Mouse (Mus musculus): ENCODE data around the gene Rgma.

Gene Rgma

DNA sequence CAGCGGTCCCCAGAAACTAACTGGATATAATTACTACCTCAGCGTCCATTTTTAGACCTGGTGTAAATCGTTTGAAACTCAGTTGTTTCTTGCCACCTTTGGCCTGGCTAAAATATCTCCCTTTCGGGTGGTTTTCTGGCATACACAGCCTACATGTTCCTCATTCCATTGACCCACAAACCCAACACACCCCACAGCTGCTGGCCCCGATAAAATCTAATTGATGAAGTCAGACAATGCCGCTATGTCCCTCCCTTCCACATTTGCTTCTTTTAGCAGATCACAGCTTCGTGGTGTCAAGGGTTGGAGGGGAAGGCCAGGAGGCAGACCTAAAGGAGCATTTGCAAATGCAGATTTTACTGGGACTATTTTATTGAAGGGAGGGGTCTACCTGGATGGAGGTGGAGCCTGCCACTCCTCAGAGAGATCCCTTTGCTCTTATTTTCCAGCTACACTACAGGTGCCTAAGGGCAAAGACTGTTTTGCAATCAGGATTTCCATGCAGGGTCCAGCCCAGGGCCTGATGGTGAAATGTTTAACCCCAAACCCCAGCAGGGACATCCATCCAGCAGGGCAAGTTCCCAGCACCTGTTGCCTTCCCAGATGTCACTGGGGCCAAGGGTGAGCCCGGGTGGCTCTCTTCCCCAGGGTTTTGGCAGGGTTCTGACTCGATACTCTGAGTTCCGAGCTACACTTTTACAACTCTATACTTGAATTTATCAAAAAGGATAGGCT is 3.6 kb upstream of the Rgma start:
- DNase-seq (ENCODE audit: low read depth, low spot score) = no peak

DNA sequence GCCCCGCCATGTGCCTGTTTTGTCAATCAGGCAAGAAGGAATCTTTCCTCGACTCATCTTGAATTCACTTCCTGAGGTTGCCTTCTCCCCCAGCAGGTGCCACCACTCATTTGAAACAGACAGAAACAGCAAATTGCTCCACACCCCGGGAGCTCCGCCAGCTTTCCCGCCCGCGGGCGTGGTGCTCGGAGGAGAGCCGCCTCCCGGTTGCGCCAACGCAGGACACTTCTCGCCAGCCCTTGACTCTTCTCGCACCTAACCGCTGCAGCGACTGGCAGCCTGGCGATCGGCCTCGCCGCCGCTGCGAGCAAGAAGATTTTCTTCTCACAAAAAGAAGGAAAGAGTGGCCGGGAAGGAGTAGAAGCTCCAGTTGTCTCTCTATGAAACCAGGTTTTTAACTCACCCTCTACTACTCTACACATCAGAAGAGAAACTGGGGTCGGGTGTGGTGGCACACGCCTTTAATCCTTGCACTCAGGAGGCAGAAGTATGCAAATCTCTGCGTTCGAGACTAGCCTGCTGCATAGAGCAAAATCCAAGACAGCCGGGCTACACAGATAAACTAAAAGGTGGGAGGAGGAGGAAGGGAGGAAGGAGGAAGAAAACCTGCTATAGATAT is 2.8 kb upstream of the Rgma start:
- DNase-seq (ENCODE audit: low read depth, low spot score) = peak; percentile 11

- no peak for DNase-seq (ENCODE audit: low read depth, low spot score)
Measured at GRCm38 (mm10) chr7:73374727-73375126, 582 bp upstream of the Rgma start.

GRCm38 (mm10) chr7:73376101-73377001 is 1.0 kb downstream of the Rgma start:
- peak; percentile 91 for DNase-seq (ENCODE audit: low read depth, low spot score)

GRCm38 (mm10) chr7:73377307-73377706 is 2.0 kb downstream of the Rgma start:
- no peak for DNase-seq (ENCODE audit: low read depth, low spot score)

DNA sequence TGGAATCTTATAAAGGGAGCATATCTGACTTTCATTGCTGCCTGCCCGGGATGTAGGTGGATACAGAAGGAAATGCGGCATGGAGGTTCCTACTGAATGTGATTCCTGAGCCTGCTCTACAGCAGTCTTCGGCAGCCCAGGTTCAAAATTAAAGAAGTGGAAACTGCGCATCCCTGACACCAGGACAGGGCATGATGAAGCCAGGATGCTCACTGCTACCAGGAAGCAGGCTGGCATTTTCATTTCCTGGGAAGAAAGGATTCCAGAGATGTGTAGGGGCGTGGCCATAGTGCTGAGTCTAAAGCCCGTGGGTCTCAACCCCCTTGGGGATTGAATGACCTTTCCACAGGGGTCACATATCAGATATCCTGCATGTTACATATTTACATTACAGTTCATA is 2.7 kb downstream of the Rgma start:
- DNase-seq (ENCODE audit: low read depth, low spot score) = no peak

DNA sequence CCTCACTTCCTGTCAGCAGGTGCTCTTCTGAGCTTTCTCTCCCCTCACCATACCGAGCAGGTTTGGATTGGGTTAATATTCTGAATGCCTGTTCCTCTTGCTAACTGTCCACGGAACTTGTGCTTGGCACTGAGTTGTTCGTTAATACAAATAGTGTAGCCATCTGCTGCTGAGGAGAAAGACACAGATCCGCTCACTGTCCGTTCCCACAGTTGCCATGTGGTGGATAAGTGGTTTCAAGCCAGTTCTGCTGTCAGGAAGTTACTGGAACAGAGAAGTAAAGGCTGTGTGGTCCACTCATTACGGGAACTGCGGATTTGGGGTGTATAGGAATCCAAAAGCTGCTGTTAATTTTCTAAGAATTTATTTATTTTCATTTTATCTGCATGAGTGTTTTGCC is 7.5 kb downstream of the Rgma start:
- no peak for DNase-seq (ENCODE audit: low read depth, low spot score)

DNA sequence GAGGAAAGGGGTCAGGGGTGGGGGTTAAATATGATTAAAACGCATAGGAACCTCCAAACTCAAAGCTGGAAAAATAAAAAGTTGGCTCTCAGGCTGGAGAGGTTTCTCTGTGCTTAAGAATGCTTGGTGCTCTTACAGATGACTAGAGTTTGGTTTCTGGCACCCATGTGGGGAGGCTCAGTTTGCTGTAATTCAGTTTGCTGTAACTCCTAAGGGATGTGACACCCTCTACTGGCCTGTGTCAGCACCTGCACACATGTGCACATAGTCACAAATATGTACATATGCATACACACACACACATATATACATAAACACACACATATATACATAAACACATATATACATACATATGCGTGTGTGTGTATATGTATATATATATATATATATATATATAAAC is 13.6 kb downstream of the Rgma start:
- no peak for DNase-seq (ENCODE audit: low read depth, low spot score)

DNA sequence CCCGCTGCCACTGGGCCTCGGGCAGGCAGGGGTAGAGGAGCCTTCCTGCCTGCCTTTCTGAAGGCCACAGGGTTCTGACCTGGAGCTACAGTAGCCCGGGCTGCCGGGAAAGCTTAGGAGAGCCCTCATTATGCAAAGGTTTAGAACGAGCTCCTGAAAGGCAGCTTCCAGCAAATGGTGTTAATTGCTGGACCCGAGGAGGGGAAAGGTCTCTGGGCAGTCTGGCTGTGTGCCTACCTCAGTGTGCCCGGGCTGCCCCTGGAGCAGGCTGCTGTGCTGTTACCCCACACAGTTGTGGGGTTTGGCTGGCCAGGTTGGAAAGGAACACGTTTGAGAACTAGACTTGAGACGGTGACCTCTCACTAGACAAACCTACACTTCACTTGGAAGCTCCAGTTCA is 14.1 kb downstream of the Rgma start:
- peak; percentile 24 for DNase-seq (ENCODE audit: low read depth, low spot score)

DNA sequence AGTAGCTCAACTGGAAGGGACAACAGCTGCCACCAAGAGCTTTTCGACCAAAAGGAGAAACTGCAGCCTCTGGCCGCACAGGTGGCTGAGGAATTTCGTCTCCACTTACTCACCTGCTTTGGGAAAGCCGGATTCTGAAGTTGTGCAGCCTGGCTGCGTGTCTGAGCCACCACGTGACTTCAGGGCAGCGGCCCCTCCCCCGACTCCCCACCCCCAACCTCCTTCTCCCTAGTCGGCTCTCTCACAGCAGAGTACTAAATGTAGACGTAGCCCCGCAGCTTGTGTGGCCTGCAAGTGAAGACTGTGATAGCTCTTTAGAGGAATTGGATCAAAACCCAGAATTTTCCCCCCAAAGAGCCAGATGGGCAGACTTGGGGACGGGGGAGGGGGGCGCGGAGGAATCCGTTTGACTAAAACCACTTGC is 14.6 kb downstream of the Rgma start:
- peak; percentile 64 for DNase-seq (ENCODE audit: low read depth, low spot score)

DNA sequence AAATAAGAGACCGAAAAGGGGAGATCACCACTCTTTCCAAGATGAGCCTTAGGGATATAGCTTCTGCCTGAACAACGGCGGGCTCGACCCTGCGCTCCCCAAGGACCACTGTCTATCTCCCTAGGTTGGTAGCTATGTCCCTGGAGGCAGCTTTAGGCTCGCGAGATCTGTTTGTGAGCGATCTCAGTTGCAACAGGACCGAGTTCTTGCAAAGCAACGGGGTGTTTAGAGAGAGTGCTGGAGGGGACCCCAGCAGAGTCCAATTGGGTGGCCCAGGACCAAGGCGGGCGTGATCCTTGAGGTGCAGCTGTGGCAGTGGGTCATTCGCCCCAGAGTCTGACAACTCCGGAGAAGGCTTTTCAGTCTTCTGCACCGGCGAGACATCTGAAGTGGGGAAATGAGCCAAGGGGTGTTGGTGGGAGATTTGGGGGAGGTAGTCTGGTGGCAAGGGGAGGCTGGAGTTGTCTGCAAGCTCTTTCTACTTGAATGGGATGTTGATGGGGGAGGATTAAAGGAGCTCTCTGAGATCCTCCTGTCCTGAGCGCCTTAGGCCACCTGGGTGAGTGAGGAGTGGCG is 15.2 kb downstream of the Rgma start:
- DNase-seq (ENCODE audit: low read depth, low spot score) = no peak

- peak; percentile 73 for DNase-seq (ENCODE audit: low read depth, low spot score)
Measured at GRCm38 (mm10) chr7:73391002-73391517, 15.8 kb downstream of the Rgma start.

- DNase-seq (ENCODE audit: low read depth, low spot score) = peak; percentile 83
Measured at GRCm38 (mm10) chr7:73391518-73392321, 16.4 kb downstream of the Rgma start.

- peak; percentile 51 for DNase-seq (ENCODE audit: low read depth, low spot score)
Measured at GRCm38 (mm10) chr7:73392359-73392758, 17.1 kb downstream of the Rgma start.

GRCm38 (mm10) chr7:73393307-73394012 is 18.2 kb downstream of the Rgma start:
- DNase-seq (ENCODE audit: low read depth, low spot score) = no peak

DNA sequence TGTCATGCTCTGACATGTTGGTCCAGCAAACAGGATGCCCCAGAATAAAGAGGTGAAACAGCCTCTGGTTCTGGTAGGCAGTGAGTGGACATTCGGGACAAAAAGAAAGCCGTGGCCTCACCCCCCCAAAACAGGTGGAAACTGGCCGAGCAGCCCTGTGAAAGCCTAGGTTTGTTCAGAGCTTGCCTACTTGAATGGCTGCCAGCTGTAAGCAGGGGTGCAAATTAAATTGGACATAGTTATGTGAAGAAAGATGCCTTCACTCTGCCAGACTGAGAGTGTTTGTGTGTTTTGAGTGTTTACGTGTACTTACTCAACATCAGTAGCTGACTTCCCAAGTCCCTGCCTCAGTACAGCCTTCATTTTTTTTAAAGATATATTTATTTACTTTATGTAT is 18.7 kb downstream of the Rgma start:
- no peak for DNase-seq (ENCODE audit: low read depth, low spot score)

DNA sequence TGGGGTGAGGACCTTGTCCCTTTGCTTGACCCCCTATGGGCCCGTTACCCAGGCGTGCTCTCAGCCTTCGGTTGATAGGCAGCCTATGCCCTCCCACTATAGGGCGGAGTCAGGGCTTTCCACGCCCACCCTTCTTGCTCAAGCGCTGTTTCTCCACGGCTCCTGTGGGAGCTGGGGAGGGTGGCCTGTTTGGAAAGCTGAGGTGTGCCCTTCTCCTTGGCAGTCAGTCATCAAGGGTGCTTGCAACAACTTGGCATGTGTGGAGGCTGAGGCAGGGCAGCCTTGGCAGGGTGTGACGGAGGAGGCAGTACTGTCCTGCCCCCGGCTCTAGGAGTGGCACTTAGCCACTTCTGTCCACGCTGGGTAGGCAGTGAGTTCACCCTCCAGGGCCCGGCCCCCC is 23.0 kb downstream of the Rgma start:
- DNase-seq (ENCODE audit: low read depth, low spot score) = peak; percentile 57

GRCm38 (mm10) chr7:73398806-73399442 is 23.6 kb downstream of the Rgma start:
- DNase-seq (ENCODE audit: low read depth, low spot score) = no peak

DNA sequence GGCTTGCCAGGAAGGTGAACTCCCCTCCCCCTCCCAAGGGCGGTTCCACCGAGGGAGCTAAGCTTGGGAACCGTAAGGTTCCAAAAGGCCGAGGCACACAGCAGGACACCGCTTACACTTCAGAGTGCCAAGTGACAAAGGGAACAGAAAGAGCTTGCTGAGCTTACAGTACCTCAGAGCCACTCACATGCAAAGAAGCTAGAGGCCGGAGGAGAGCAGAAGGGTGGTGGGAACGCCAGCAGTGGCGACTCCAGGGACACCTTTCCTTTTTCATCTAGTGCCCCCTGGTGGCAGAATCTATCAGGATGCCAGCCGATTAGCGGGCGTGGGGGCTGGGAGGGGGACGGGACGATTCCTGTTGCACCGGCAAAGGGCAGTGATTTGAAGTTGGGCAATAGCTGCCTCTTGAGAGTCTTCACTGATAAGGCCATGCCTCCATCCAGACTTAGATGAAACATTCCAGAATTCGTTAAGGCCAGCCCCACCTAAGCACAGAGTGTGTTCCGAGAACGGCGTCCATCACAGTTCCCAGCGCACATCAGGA is 24.3 kb downstream of the Rgma start:
- DNase-seq (ENCODE audit: low read depth, low spot score) = peak; percentile 85

Measured in forelimb bud, embryonic 11.5 days (tissue).